Mouse (Mus musculus): ENCODE data around the gene Kcnab2. TPM values are rescaled to one million over a fixed set of nuclear protein-coding genes. Genes with fewer than 3 reads are reported as not detected.

Kcnab2 gene
- total RNA-seq, 2 experiments from 2014 or later, result 760 to 810 TPM

Other genes starting within 250 kb of the Kcnab2 start
- 1 to 10 TPM; 5.0 to 6.5 TPM for gene Gpr153, start 203.6 kb downstream of the Kcnab2 start, total RNA-seq (2021)
- gene Hes3, start 186.2 kb downstream of the Kcnab2 start, total RNA-seq (2021), result not detected
- 10 to 100 TPM; 41.6 to 45.4 TPM for gene Icmt, start 180.6 kb downstream of the Kcnab2 start, total RNA-seq (2021)
- 10 to 100 TPM in 1 of 2 experiments, 1 to 10 TPM in 1; 8.1 to 10.2 TPM for gene Rnf207, start 158.9 kb downstream of the Kcnab2 start, total RNA-seq (2021)
- 100 to 1,000 TPM; 204 to 205 TPM for gene Rpl22, start 152.1 kb downstream of the Kcnab2 start, total RNA-seq (2021)
- 100 to 1,000 TPM; 129 to 131 TPM for gene Chd5, start 139.2 kb downstream of the Kcnab2 start, total RNA-seq (2021)
- gene Nphp4, start 1.2 kb downstream of the Kcnab2 start, total RNA-seq (2021), result 10 to 100 TPM; 25.6 to 26.1 TPM

Measured in layer of hippocampus, adult 18-20 months (tissue).